Mouse (Mus musculus): Measurements from ENCODE around the gene Gm49388.

DNA sequence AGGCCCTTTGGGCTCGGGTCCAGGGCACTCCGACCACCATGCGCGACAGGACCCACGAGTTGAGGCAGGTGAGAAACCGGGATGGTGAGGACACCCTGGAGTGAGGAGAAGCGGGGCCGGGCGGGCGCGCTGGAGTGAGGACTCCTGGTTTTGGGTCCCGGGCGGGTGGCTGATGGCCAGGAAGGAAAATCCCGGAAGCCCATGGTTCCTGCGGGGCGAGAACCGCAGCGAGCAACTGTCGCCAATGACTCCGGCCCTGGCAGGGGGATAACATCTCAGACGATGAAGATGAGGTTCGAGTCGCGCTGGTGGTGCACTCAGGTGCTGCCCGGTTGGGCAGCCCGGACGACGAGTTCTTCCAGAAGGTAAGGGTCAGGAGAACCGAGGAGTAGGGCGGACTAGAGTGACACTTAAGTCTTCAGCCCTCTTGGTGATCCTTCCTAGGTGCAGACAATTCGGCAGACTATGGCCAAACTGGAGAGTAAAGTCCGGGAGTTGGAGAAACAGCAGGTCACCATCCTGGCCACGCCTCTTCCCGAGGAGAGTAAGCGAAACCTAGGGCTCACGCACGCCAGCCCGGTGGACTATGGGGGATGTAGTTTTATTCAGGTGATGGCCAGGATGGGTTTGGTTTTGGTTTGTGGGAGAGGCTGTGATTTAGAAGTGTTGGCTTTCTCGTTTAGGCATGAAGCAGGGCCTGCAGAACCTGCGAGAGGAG lies 56.8 kb downstream of the Gm49388 start:
- no peak for TF ChIP-seq CTCF (IDR thresholded peaks at IDR 0.05; ENCODE audit: low read depth)
- no peak for TF ChIP-seq EP300 (IDR thresholded peaks at IDR 0.05; ENCODE audit: low read depth)

Data from liver, postnatal 0 days (tissue).